Mouse (Mus musculus) kidney, postnatal 25 days (tissue): Measurements from ENCODE around the gene Gm20425.

ENCODE experiments used
- DNase-seq, 2 experiments: peaks; one replicate each; pipeline ENCODE4 v3.0.0; 2021; ENCODE audit warnings: mixed read lengths in 2 of 2

The Gm20425 gene

DNA sequence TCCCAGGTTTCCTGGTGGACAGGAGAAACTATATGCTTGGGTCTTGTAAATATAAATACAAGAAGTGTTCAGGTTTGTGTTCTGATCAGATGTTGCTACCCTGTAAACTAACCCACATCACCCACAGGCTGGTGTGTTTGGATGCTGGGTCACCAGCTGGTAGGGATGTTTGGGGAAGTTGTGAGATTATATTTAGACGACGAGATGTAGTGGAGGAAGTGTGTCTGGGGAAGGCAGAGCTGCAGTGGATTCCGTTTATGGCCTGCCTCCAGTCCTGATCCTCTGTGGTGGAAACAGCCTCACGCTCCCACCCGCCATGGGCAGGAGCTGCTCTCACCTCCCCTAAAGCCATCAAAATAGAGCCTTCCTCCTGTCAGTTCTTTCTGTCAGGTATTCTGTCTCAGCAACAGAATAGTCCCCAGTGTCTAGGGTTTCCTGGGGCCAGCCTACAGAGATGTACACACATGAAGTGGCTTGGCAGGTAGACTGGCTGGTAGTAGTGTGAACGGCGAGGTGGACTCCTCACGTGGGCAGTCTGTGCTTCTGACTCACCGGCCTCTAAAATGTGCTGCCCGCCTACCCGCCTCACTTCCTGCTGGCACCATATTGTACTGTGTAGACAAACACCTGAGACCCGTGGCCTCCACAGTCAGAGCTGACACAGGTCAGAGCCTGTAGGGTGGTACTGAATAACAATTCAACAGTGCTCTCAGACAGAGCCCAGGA is 80.9 kb downstream of the Gm20425 start:
- DNase-seq: no peak

DNA sequence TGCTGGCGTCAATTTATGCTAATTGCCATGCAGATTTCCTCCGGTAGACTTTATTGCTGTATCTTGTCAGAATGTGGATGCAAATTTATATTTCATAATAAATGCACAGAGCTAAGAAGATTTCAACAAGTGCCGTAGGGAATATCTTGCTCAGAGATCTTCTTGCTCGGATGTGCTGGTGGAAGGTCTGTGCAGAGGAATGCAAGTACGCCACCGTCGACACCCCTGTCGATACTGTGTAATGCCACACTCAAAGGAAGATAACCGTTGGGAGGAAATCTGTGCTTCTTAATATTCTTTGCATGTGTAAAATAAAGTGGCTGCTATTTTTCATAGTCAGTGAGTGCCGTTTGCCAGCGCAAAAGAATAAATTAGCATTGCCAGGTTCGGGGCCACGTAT is 83.0 kb downstream of the Gm20425 start:
- DNase-seq: no peak

DNA sequence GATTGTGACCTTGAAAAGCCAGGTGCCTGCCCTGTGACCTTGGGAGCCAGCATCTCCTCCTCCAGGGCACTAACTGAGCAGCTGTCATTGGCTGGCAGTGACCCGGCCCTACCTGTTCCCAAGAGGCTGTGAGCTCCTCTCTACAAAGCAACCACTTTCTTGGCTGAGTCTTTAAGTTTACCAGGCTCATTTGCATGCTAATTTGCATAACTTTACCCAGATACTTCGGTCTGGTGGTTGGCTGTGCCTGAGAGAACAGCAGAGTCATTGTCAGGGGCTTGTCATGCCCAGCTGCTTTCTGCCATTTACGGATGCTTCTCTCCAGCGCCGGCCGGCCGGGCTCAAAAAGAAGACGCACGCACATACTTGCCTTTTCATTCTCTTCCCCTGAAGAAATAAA is 83.4 kb downstream of the Gm20425 start:
- DNase-seq: no peak

DNA sequence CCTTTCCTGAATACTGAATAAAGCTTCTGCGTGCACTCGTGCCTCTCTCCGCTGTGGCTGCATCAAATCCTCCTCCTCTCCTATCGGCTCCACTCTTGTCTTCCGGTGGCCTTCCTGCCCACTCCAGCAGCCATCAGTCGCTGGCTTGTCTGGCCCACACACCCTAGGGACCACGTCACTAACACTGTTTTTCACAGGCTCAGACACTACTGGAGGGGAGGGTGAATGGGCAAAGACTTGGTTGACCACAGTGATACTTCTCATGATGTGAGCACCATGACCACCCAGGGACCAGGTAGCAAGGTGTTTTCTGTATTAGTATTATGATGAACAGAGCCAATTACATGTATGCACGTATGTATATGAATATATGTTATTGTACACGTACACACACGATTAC is 83.8 kb downstream of the Gm20425 start:
- DNase-seq: no peak

DNA sequence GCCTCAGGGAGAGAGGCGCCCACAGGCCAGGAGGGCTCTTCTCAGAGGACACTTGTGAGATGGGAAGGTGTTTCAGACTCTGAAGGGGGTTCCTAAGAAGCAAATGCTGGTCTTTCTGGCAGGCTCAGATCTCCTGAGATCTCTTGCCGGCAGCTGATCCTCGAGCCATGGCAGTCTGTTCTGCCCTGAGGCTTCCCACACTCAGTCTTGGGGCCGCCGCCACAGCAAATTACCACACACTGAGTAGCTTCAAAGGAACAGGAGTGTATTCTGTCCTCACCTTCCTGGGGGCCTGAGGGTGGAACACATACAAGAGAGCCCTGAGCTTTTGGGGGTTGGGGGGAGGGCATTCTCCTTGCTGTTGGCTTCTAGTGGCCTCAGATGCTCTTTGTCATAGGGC is 84.8 kb downstream of the Gm20425 start:
- no peak for DNase-seq

DNA sequence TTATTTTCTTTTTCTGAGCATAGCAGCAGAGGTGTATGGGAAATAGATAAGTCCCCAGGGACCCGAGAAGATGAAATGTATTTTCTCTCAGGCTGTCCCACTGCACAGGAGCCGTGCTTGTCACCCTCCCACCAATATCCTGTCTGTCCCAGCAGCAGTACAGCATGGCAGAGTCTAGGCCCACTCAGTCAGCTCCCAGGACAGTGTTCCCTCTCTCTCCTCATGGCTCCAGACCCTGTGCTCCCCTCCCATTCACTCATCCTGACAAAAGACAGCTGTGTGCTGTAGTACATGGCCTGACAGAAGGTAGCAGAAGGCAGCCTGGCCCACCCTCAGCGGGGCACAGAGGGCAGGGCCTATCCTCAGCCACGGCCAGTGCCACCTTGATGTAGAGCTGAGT is 86.2 kb downstream of the Gm20425 start:
- no peak for DNase-seq

DNA sequence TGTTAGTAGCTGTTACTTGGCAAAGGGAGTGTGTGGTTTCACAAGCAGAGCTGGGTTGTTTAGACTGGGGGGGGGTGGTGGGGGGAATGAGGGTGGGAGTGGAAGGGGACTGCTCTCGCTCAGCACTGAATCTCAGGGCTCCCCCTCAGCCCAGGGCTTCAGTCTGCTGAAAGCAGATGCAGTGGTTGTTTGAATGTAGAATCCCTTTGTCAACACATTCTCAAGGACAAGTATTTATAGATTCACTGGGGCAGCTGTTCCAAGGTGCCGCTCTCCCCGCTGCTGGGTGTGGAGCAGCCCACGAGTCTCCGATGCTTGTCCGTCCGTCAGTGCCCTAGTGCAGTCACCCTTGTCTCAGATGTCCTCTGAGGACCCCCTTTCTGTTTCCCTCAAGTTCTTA is 88.8 kb downstream of the Gm20425 start:
- no peak for DNase-seq

DNA sequence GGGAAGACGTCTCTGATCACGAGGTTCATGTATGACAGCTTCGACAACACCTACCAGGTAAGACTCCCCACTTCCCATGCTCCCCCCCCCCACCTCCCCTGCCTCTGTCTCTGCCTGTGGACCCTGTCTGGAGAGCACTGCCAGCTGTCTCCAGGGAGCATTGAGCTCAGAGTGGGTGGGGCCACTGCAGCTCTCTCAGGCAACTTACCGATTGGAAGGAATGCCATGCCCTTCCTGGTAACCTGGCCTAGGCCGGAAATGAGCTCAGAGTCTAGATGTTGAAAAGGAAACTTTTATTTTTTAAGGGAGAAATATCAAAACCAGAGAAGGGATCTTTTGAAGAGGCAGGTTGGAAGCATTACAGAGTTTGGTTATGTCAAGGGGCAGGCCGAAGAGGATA is 89.7 kb downstream of the Gm20425 start:
- no peak for DNase-seq
